Mouse (Mus musculus) cerebellum, postnatal 36 days (tissue): Measurements from ENCODE around the gene Vps8.
A peak's percentile ranks its signal among the peaks of the same experiment; 100 is the strongest.

Experiments used
- DNase-seq, 2 experiments: peaks; one replicate each; pipeline ENCODE4 v3.0.0; 2021 to 2022; ENCODE audit warnings: mixed read lengths in 2 of 2

The Vps8 gene

GRCm38 (mm10) chr16:21404631-21405030 lies 18.3 kb upstream of the Vps8 start:
- DNase-seq, result no peak

- no peak for DNase-seq
Observed at GRCm38 (mm10) chr16:21405224-21405969, 17.5 kb upstream of the Vps8 start.

GRCm38 (mm10) chr16:21406136-21406535 lies 16.8 kb upstream of the Vps8 start:
- no peak for DNase-seq

GRCm38 (mm10) chr16:21411779-21412178 lies 11.1 kb upstream of the Vps8 start:
- DNase-seq, result no peak

DNA sequence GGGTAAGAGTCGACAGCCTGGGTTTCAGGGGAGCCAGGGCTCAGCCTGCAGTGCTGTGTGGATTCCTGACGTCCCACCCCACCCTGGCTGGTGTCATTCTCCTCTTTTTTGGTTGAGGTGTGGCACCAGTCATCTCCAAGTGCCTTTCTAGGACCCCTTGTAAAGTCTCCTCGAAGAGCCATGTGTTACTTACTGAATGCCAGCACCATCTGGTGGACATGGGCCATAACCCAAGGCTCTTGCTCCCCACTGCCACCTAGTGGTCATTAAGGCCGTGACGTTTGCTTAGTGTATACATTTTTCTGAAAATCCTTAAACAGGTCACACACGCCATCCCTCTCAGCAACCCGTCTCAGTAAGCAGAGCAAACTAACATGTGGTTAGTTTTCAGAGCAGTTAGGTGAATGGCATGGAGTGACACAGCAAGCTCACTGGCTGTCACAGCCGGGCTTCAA lies 10.3 kb upstream of the Vps8 start:
- DNase-seq, result peak; percentile 68 to 71

DNA sequence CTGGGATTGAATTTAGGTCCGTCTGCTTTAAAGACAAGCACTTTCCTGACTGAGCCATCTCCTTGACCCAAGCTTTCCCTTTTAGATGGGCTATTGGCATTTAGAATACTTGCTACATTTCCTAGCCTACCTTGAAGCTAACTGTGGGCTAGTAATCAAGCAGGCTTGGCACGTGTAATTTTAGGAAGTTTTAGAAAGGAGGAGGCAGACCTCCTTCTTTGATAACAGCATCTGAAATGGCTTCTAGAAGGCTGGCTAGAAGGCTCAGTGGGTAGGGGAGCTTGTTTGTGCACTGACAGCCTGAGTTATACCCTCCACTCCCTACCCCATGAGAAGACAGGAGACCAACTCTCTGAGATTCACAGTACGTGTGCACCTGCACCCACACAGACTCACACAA lies 9.1 kb upstream of the Vps8 start:
- no peak for DNase-seq

GRCm38 (mm10) chr16:21415128-21415527 lies 7.8 kb upstream of the Vps8 start:
- no peak for DNase-seq

- DNase-seq, result no peak
Observed at GRCm38 (mm10) chr16:21418012-21418411, 4.9 kb upstream of the Vps8 start.

GRCm38 (mm10) chr16:21423546-21423910 lies 610 bp downstream of the Vps8 start:
- DNase-seq, result no peak

DNA sequence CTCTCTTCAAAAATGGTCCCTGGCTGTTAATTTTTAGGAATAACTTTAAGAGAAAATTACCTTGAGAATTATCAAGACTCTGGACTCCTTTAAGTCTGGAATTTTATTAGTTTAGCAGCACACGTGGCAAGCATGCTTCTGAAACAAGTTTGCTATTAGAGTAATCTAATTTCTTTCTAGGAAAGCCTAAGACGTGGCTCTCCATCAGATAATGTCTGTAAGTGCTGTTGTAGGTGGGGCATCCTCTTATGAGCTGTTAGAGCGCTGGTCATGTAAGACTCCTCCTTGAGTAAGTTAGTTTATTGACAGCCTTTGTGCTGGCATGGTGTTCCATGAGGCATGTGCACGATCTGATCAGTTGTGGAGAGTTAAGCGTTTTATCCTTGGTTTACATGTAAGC lies 5.2 kb downstream of the Vps8 start:
- no peak for DNase-seq

GRCm38 (mm10) chr16:21430377-21431060 lies 7.6 kb downstream of the Vps8 start:
- no peak for DNase-seq

GRCm38 (mm10) chr16:21431614-21432013 lies 8.7 kb downstream of the Vps8 start:
- no peak for DNase-seq

GRCm38 (mm10) chr16:21433543-21433942 lies 10.6 kb downstream of the Vps8 start:
- no peak for DNase-seq

DNA sequence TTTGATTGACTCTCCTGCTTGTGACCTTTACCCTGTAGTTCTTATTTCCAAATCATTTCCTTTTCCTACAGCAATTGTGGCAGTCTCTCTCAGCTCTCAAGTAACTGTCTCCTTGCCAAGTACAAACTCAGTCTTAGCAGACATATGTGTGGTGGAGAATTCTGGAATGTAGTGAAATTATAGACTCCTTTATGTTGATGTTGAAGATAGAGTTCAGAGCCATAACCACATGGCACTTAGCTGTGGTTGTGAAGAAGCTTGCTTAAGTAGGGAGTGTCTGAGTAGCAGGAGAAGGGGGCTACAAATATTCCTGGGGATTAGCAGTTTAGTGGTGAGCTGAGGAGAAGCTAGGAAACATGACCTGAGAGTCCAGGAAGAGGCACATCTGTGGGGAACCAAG lies 18.1 kb downstream of the Vps8 start:
- DNase-seq, result no peak

DNA sequence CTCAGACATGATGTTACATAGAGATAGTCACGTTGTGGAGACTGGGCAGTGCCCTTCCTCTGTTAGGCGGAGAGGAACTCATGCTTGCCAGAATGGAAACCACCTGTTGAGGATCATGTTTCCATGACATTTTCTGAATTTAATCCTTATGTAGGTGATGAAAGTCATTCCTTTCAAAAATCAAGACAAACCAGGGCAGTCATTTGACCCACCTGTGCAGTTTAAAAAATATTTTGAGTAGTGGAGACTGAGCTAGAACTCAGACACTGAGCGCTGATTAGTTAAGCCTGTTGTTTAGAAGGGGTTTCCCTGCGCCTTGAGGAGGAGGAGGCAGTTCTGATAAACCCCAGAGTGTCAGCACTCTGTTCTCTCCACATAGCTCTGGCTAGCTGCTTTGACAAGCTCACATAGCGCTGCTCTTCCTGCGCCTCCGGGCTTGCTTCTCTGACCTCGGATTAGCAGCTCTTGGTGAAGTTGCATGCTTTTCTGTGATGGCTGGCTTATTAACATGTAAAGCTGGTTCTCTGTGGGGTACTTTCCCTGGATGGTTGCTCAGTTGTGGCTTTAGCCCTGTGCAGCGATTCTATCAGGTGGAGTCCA lies 22.2 kb downstream of the Vps8 start:
- no peak for DNase-seq

GRCm38 (mm10) chr16:21447447-21447846 lies 24.5 kb downstream of the Vps8 start:
- DNase-seq, result no peak

- no peak for DNase-seq
Observed at GRCm38 (mm10) chr16:21448464-21448863, 25.5 kb downstream of the Vps8 start.

DNA sequence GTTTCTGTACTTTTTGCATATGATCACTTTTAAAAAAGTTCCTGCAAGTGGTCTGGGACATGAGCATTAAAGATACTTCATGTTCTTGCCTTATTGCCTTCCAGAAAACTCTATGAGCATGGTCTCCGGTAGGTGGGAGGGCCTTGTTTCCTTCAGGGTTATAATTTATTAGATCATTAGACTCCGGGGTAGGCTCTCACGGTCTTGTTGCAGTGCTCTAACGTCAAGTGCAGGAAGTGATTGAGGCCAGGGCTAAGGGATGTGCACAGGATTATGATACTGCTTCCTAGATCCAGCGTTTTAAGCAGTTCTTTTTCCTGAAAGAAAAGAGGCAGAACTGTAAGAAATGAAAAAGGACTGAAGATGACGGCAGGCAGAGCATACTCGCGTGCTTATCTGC lies 27.0 kb downstream of the Vps8 start:
- no peak for DNase-seq

DNA sequence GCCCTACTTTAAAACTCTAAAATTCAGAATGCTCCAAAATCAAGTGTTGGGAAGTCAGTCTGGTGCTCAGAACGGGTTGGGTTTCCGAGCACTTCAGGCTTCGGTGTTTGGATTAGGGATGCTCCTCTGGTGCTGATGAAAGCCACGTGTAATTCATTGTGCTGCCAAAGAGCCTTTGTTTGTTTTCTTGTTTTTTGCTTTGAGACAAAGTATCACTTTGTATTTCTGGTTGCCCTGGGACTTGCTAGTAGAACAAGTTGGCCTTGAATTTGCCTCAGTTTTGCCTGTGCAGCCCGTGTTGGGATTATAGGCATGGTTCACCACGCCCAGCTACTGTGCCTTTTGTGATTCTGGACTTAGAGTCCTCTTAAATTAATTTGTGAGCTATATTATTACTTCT lies 29.7 kb downstream of the Vps8 start:
- DNase-seq, result no peak

GRCm38 (mm10) chr16:21457639-21458369 lies 34.9 kb downstream of the Vps8 start:
- DNase-seq, result no peak

DNA sequence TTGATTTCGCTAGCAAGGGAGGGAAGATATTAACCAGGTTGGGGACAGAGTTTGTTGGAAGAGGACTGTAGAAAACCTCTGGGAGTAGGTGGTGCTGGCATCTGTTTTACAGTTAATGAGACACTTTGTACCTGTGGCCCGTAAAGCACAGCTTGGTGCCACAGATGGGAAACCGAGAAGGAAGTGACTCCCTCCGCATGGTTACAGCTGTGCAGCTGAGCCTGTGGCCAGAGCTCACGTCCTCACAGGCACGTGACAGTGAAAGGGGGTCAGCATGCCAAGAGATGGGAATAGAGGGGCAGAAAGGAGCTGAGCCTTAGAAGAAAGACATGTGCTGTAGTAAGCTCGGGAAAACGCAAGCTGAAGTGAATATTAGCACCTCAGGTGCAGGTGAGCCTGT lies 43.0 kb downstream of the Vps8 start:
- no peak for DNase-seq

- DNase-seq, result peak in 1 of 2 experiments; percentile 11
Observed at GRCm38 (mm10) chr16:21470416-21470815, 47.5 kb downstream of the Vps8 start.

GRCm38 (mm10) chr16:21477074-21477473 lies 54.2 kb downstream of the Vps8 start:
- no peak for DNase-seq
